Mouse (Mus musculus): ENCODE data around the gene Zzef1. TPM values are rescaled to one million over a fixed set of nuclear protein-coding genes. Genes with fewer than 3 reads are reported as not detected.
A peak's percentile ranks its signal among the peaks of the same experiment; 100 is the strongest.

The Zzef1 gene
- polyA plus RNA-seq, 2 experiments: 4.4 to 5.1 TPM

GRCm38 (mm10) chr11:72795149-72795454 is 924 bp upstream of the Zzef1 start:
- H3K27me3 ChIP-seq (ENCODE audit: control insufficient read depth, insufficient read depth, low read length): no peaks in the 10 kb centered on the region
- peak overlapping the region; percentile 90 for H3K9ac ChIP-seq (replicated peaks)
- peaks cover 2 to 13% of the 10 kb centered on the region in 2 experiments; a peak in 3 of 4 replicates for H3K4me1 ChIP-seq (replicated peaks; ENCODE audit: control insufficient read depth in 2 of 2, insufficient read depth in 2 of 2, low read length in 1 of 2)
- TF ChIP-seq EP300 (IDR thresholded peaks at IDR 0.05; ENCODE audit: low read depth): no peak
- no peak for TF ChIP-seq CTCF (IDR thresholded peaks at IDR 0.05; ENCODE audit: low read depth)
- WGBS (ENCODE audit: insufficient replicate concordance): 13% methylated on average over 14 of the region's 14 CpGs
- H3K36me3 ChIP-seq (replicated peaks; ENCODE audit: control insufficient read depth, insufficient read depth, low read depth): no peaks in the 10 kb centered on the region
- H3K27ac ChIP-seq: peak overlapping the region; percentile 79
- no peaks in the 10 kb centered on the region for H3K9me3 ChIP-seq (ENCODE audit: control insufficient read depth, low read length)
- peak in 1 of 3 experiments; percentile 5 for DNase-seq (ENCODE audit: low read depth in 3 of 3, low spot score in 3 of 3)
- peak overlapping the region; percentile 93 for H3K4me2 ChIP-seq (ENCODE audit: low read depth)
- peak overlapping the region; percentile 68 to 89 for H3K4me3 ChIP-seq (ENCODE audit: insufficient read depth in 1 of 2, low read depth in 2 of 2, low read length in 2 of 2)
- peak; percentile 3; the same call in 1 of the 2 replicates for ATAC-seq (ENCODE audit: insufficient read depth)

- Histone ChIP-seq H3K4me3 (ENCODE audit: insufficient read depth in 1 of 2, low read depth in 2 of 2, low read length in 2 of 2) (peak overlapping the region; percentile 68 to 89), H3K27ac (peak overlapping the region; percentile 63), H3K36me3 (replicated peaks; ENCODE audit: control insufficient read depth, insufficient read depth, low read depth) (no peaks in the 10 kb centered on the region), H3K27me3 (ENCODE audit: control insufficient read depth, insufficient read depth, low read length) (no peaks in the 10 kb centered on the region), H3K9me3 (ENCODE audit: control insufficient read depth, low read length) (no peaks in the 10 kb centered on the region), H3K9ac (replicated peaks) (peak overlapping the region; percentile 90), H3K4me1 (replicated peaks; ENCODE audit: control insufficient read depth in 2 of 2, insufficient read depth in 2 of 2, low read length in 1 of 2) (peaks cover 4 to 16% of the 10 kb centered on the region in 2 experiments; a peak in 3 of 4 replicates), H3K4me2 (ENCODE audit: low read depth) (peak overlapping the region; percentile 93)
- TF ChIP-seq CTCF (IDR thresholded peaks at IDR 0.05; ENCODE audit: low read depth) (no peak), EP300 (IDR thresholded peaks at IDR 0.05; ENCODE audit: low read depth) (no peak)
- WGBS (ENCODE audit: insufficient replicate concordance): under 1% methylated on average over 42 of the region's 42 CpGs
- ATAC-seq (ENCODE audit: insufficient read depth) (peak; percentile 48), DNase-seq (ENCODE audit: low read depth in 3 of 3, low spot score in 3 of 3) (peak in 1 of 3 experiments; percentile 15)
These were observed 266 bp downstream of the Zzef1 start for GRCm38 (mm10) chr11:72796296-72796687.

GRCm38 (mm10) chr11:72796773-72797338 is 830 bp downstream of the Zzef1 start:
- DNase-seq (ENCODE audit: low read depth in 3 of 3, low spot score in 3 of 3) (peak in 1 of 3 experiments; percentile 15), ATAC-seq (ENCODE audit: insufficient read depth) (no peak)
- Histone ChIP-seq H3K9me3 (ENCODE audit: control insufficient read depth, low read length) (no peaks in the 10 kb centered on the region), H3K27me3 (ENCODE audit: control insufficient read depth, insufficient read depth, low read length) (no peaks in the 10 kb centered on the region), H3K4me1 (replicated peaks; ENCODE audit: control insufficient read depth in 2 of 2, insufficient read depth in 2 of 2, low read length in 1 of 2) (peaks cover 4 to 16% of the 10 kb centered on the region in 2 experiments; a peak in 3 of 4 replicates), H3K36me3 (replicated peaks; ENCODE audit: control insufficient read depth, insufficient read depth, low read depth) (no peaks in the 10 kb centered on the region), H3K4me2 (ENCODE audit: low read depth) (peak overlapping the region; percentile 93), H3K4me3 (ENCODE audit: insufficient read depth in 1 of 2, low read depth in 2 of 2, low read length in 2 of 2) (peak overlapping the region; percentile 68 to 89), H3K27ac (peak overlapping the region; percentile 63), H3K9ac (replicated peaks) (peak overlapping the region; percentile 90)
- TF ChIP-seq EP300 (IDR thresholded peaks at IDR 0.05; ENCODE audit: low read depth) (no peak), CTCF (IDR thresholded peaks at IDR 0.05; ENCODE audit: low read depth) (no peak)
- WGBS (ENCODE audit: insufficient replicate concordance): 4% methylated on average over 10 of the region's 10 CpGs

GRCm38 (mm10) chr11:72798112-72798511 is 2.1 kb downstream of the Zzef1 start:
- no peaks in the 10 kb centered on the region for H3K36me3 ChIP-seq (replicated peaks; ENCODE audit: control insufficient read depth, insufficient read depth, low read depth)
- TF ChIP-seq EP300 (IDR thresholded peaks at IDR 0.05; ENCODE audit: low read depth): no peak
- TF ChIP-seq CTCF (IDR thresholded peaks at IDR 0.05; ENCODE audit: low read depth): no peak
- no peaks in the 10 kb centered on the region for H3K9me3 ChIP-seq (ENCODE audit: control insufficient read depth, low read length)
- H3K4me1 ChIP-seq (replicated peaks; ENCODE audit: control insufficient read depth in 2 of 2, insufficient read depth in 2 of 2, low read length in 1 of 2): peaks cover 4 to 16% of the 10 kb centered on the region in 2 experiments; a peak in 3 of 4 replicates
- no peak overlapping the region for H3K9ac ChIP-seq (replicated peaks)
- DNase-seq (ENCODE audit: low read depth in 3 of 3, low spot score in 3 of 3): no peak
- H3K4me2 ChIP-seq (ENCODE audit: low read depth): no peak overlapping the region
- H3K27ac ChIP-seq: no peak overlapping the region
- no peak overlapping the region for H3K4me3 ChIP-seq (ENCODE audit: insufficient read depth in 1 of 2, low read depth in 2 of 2, low read length in 2 of 2)
- no peaks in the 10 kb centered on the region for H3K27me3 ChIP-seq (ENCODE audit: control insufficient read depth, insufficient read depth, low read length)
- ATAC-seq (ENCODE audit: insufficient read depth): no peak

- DNase-seq (ENCODE audit: low read depth in 3 of 3, low spot score in 3 of 3): no peak
- Histone ChIP-seq H3K4me3 (ENCODE audit: insufficient read depth in 1 of 2, low read depth in 2 of 2, low read length in 2 of 2) (no peak overlapping the region), H3K27ac (no peak overlapping the region), H3K4me2 (ENCODE audit: low read depth) (no peak overlapping the region), H3K9ac (replicated peaks) (no peak overlapping the region), H3K36me3 (replicated peaks; ENCODE audit: control insufficient read depth, insufficient read depth, low read depth) (no peaks in the 10 kb centered on the region), H3K4me1 (replicated peaks; ENCODE audit: control insufficient read depth in 2 of 2, insufficient read depth in 2 of 2, low read length in 1 of 2) (peaks cover 2 to 16% of the 10 kb centered on the region in 2 experiments; a peak in 3 of 4 replicates), H3K27me3 (ENCODE audit: control insufficient read depth, insufficient read depth, low read length) (no peaks in the 10 kb centered on the region), H3K9me3 (ENCODE audit: control insufficient read depth, low read length) (no peaks in the 10 kb centered on the region)
- no peak for TF ChIP-seq CTCF (IDR thresholded peaks at IDR 0.05; ENCODE audit: low read depth)
- TF ChIP-seq EP300 (IDR thresholded peaks at IDR 0.05; ENCODE audit: low read depth): no peak
- ATAC-seq (ENCODE audit: insufficient read depth): no peak
These were observed 5.2 kb downstream of the Zzef1 start for GRCm38 (mm10) chr11:72801182-72801581.

Data from liver, embryonic 14.5 days (tissue).